Mouse (Mus musculus): ENCODE measurements around the gene Fam24a. TPM values are rescaled to one million over a fixed set of nuclear protein-coding genes. Genes with fewer than 3 reads are reported as not detected.

Fam24a gene
- polyA plus RNA-seq, 1 experiment: not detected

- no peaks in the 10 kb centered on the region for H3K36me3 ChIP-seq (ENCODE audit: control insufficient read depth, insufficient read depth, low read length)
- 86% methylated on average over 5 of the region's 5 CpGs for WGBS
- no peak overlapping the region for H3K27ac ChIP-seq (ENCODE audit: insufficient read depth, low read depth, low read length)
- H3K27me3 ChIP-seq (ENCODE audit: control insufficient read depth, insufficient read depth, low read length): no peaks in the 10 kb centered on the region
- H3K4me3 ChIP-seq (ENCODE audit: low read depth, low read length): no peak overlapping the region
- no peaks in the 10 kb centered on the region for H3K4me1 ChIP-seq (ENCODE audit: control insufficient read depth, insufficient read depth, insufficient read length, low read length)
- no peak for TF ChIP-seq CTCF (IDR thresholded peaks at IDR 0.05; ENCODE audit: extremely low read depth, insufficient read length, insufficient replicate concordance, low read depth, low read length)
- no peak for TF ChIP-seq POLR2A (IDR thresholded peaks at IDR 0.05; ENCODE audit: low read depth, low read length)
These were observed 6.6 kb upstream of the Fam24a start for GRCm38 (mm10) chr7:131327054-131327453.

GRCm38 (mm10) chr7:131329416-131329815 is 4.2 kb upstream of the Fam24a start, which contains the start of gene Fam24b:
Gene Fam24b (minus strand): TSS chr7:131329516.
- Histone ChIP-seq H3K36me3 (ENCODE audit: control insufficient read depth, insufficient read depth, low read length) (no peaks in the 10 kb centered on the region), H3K4me1 (ENCODE audit: control insufficient read depth, insufficient read depth, insufficient read length, low read length) (no peaks in the 10 kb centered on the region), H3K27ac (ENCODE audit: insufficient read depth, low read depth, low read length) (no peak within 1 kb of the TSS), H3K4me3 (ENCODE audit: low read depth, low read length) (no peak within 1 kb of the TSS), H3K27me3 (ENCODE audit: control insufficient read depth, insufficient read depth, low read length) (no peaks in the 10 kb centered on the region)
- 90% methylated on average over 5 of the region's 5 CpGs for WGBS
- TF ChIP-seq CTCF (IDR thresholded peaks at IDR 0.05; ENCODE audit: extremely low read depth, insufficient read length, insufficient replicate concordance, low read depth, low read length) (no peak), POLR2A (IDR thresholded peaks at IDR 0.05; ENCODE audit: low read depth, low read length) (no peak)

GRCm38 (mm10) chr7:131331688-131332087 is 2.0 kb upstream of the Fam24a start:
- no peak overlapping the region for H3K4me3 ChIP-seq (ENCODE audit: low read depth, low read length)
- H3K27me3 ChIP-seq (ENCODE audit: control insufficient read depth, insufficient read depth, low read length): no peaks in the 10 kb centered on the region
- no peaks in the 10 kb centered on the region for H3K4me1 ChIP-seq (ENCODE audit: control insufficient read depth, insufficient read depth, insufficient read length, low read length)
- TF ChIP-seq CTCF (IDR thresholded peaks at IDR 0.05; ENCODE audit: extremely low read depth, insufficient read length, insufficient replicate concordance, low read depth, low read length) (no peak), POLR2A (IDR thresholded peaks at IDR 0.05; ENCODE audit: low read depth, low read length) (no peak)
- H3K27ac ChIP-seq (ENCODE audit: insufficient read depth, low read depth, low read length): no peak overlapping the region
- 52% methylated on average over 2 of the region's 2 CpGs for WGBS
- no peaks in the 10 kb centered on the region for H3K36me3 ChIP-seq (ENCODE audit: control insufficient read depth, insufficient read depth, low read length)

- 74% methylated on average over 8 of the region's 8 CpGs for WGBS
- no peaks in the 10 kb centered on the region for H3K4me1 ChIP-seq (ENCODE audit: control insufficient read depth, insufficient read depth, insufficient read length, low read length)
- H3K27me3 ChIP-seq (ENCODE audit: control insufficient read depth, insufficient read depth, low read length): no peaks in the 10 kb centered on the region
- no peak for TF ChIP-seq POLR2A (IDR thresholded peaks at IDR 0.05; ENCODE audit: low read depth, low read length)
- H3K4me3 ChIP-seq (ENCODE audit: low read depth, low read length): no peak overlapping the region
- H3K27ac ChIP-seq (ENCODE audit: insufficient read depth, low read depth, low read length): no peak overlapping the region
- peaks cover 14% of the 10 kb centered on the region for H3K36me3 ChIP-seq (ENCODE audit: control insufficient read depth, insufficient read depth, low read length)
These were observed 3.9 kb downstream of the Fam24a start for GRCm38 (mm10) chr7:131337502-131338068.

GRCm38 (mm10) chr7:131345856-131346541 is 12.3 kb downstream of the Fam24a start:
- H3K27ac ChIP-seq (ENCODE audit: insufficient read depth, low read depth, low read length): no peak overlapping the region
- TF ChIP-seq CTCF (IDR thresholded peaks at IDR 0.05; ENCODE audit: extremely low read depth, insufficient read length, insufficient replicate concordance, low read depth, low read length) (no peak), POLR2A (IDR thresholded peaks at IDR 0.05; ENCODE audit: low read depth, low read length) (no peak)
- WGBS: 83% methylated on average over 7 of the region's 7 CpGs
- H3K4me3 ChIP-seq (ENCODE audit: low read depth, low read length): no peak overlapping the region
- no peaks in the 10 kb centered on the region for H3K4me1 ChIP-seq (ENCODE audit: control insufficient read depth, insufficient read depth, insufficient read length, low read length)
- no peaks in the 10 kb centered on the region for H3K27me3 ChIP-seq (ENCODE audit: control insufficient read depth, insufficient read depth, low read length)
- H3K36me3 ChIP-seq (ENCODE audit: control insufficient read depth, insufficient read depth, low read length): peaks cover 42% of the 10 kb centered on the region

- Histone ChIP-seq H3K4me1 (ENCODE audit: control insufficient read depth, insufficient read depth, insufficient read length, low read length) (no peaks in the 10 kb centered on the region), H3K36me3 (ENCODE audit: control insufficient read depth, insufficient read depth, low read length) (peaks cover 34% of the 10 kb centered on the region), H3K27ac (ENCODE audit: insufficient read depth, low read depth, low read length) (no peak overlapping the region), H3K4me3 (ENCODE audit: low read depth, low read length) (no peak overlapping the region), H3K27me3 (ENCODE audit: control insufficient read depth, insufficient read depth, low read length) (no peaks in the 10 kb centered on the region)
- TF ChIP-seq POLR2A (IDR thresholded peaks at IDR 0.05; ENCODE audit: low read depth, low read length) (no peak), CTCF (IDR thresholded peaks at IDR 0.05; ENCODE audit: extremely low read depth, insufficient read length, insufficient replicate concordance, low read depth, low read length) (no peak)
- WGBS: 94% methylated on average over 13 of the region's 13 CpGs
These were observed 22.4 kb downstream of the Fam24a start for GRCm38 (mm10) chr7:131356105-131356504.

GRCm38 (mm10) chr7:131362269-131362614 is 28.6 kb downstream of the Fam24a start:
- WGBS: under 1% methylated on average over 34 of the region's 35 CpGs

More at GRCm38 (mm10) chr7:131362269-131362614, 28.6 kb downstream of the Fam24a start:
- Histone ChIP-seq H3K4me3 (ENCODE audit: low read depth, low read length) (peak overlapping the region; percentile 96), H3K27me3 (ENCODE audit: control insufficient read depth, insufficient read depth, low read length) (no peaks in the 10 kb centered on the region), H3K36me3 (ENCODE audit: control insufficient read depth, insufficient read depth, low read length) (peaks cover 12% of the 10 kb centered on the region), H3K27ac (ENCODE audit: insufficient read depth, low read depth, low read length) (peak overlapping the region; percentile 78), H3K4me1 (ENCODE audit: control insufficient read depth, insufficient read depth, insufficient read length, low read length) (peaks cover 8% of the 10 kb centered on the region; the same call in 1 of the 2 replicates)
- no peak for TF ChIP-seq POLR2A (IDR thresholded peaks at IDR 0.05; ENCODE audit: low read depth, low read length)
- TF ChIP-seq CTCF (IDR thresholded peaks at IDR 0.05; ENCODE audit: extremely low read depth, insufficient read length, insufficient replicate concordance, low read depth, low read length): no peak

All from small intestine, adult 2 months (tissue).